Mouse (Mus musculus) urinary bladder, postnatal 4 days (tissue): ENCODE data around the gene Pip5kl1.

ENCODE experiments used
- DNase-seq, 2 experiments: peaks; one replicate each; pipeline ENCODE4 v3.0.0; 2021 to 2022; ENCODE audit warnings: low spot score in 2 of 2

The Pip5kl1 gene

DNA sequence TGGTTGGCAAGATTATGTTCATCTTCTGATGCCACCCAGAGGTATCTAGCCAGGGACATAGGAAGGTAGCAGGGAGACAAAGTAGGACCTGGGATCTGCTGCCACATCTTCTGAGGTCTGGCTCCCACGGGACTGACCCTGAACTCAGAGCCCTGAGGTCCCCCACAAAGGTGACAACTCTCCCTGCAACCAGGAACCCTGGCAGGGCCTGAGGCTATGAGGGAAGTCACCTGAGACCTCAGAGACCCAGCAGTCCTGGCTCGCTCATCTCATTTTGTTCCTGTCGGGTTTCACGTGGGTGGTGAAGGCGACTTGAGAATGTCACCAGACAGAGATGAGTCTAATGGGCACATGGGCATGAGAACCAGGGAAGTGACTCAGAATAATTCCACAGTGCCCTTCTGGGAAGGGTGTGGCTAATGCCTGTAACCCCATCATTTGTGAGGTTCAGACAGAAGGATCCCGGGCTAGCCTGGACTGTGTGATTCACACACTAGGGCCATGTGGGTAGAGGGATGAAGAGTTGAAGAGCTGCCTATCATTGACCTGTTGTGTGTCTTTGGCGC is 10.6 kb downstream of the Pip5kl1 start:
- DNase-seq = no peak

DNA sequence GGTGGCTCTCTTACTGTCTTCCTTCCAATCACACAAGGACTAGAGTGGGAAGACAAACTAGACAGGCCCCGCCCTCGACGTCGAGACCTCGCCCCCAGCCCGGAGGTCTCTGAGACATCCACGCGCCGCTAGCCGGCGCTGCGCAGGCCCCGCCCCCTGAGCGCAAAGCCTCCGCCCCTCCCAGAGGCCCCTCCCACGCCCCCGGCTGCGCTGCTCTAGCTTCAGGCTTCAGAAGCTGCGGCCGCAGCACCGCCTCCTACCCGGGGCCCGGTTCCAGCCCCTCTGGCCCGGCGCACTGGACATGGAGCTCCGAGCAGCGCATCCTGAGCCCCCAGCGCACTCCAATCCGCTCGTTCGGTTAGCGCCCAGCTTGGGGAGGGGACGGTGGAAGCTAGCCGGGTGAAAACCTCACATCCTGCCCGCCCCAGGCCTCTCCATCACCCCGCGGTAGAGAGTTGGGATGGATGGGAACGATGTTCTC is 12.3 kb downstream of the Pip5kl1 start, which contains the start of gene St6galnac4:
St6galnac4 (plus strand) TSS at position 225 of the 481 bp plus-strand sequence.
- peak; percentile 89 to 93 for DNase-seq

DNA sequence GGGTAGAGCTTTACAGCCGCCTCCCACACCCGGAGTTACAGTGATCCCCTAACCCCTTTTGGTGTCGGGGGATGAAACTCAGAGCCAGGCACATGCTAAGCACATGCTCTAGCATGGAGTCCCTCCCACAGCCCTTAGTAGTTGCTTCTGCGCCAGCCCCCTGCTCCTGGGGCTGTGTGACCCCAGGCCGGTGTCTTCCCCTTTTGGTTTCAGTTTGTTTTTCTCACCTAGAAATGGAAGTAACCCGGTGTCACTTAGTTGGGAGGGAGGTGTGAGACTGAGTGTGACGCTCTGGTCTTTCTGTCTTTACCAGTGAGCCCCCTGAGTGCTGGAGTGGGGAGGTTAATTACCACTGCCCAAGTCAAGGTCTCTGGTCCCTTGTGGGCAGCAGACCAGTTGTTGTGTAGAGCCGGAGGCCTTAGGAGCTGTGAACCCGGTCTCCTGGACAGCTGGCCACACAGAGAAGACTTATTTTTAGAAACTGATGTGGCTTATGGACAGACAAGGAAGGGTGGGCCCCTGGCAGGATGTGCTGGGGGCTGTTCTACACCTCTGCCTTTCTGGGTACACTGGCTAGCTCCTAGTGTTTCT is 13.2 kb downstream of the Pip5kl1 start:
- DNase-seq = no peak

DNA sequence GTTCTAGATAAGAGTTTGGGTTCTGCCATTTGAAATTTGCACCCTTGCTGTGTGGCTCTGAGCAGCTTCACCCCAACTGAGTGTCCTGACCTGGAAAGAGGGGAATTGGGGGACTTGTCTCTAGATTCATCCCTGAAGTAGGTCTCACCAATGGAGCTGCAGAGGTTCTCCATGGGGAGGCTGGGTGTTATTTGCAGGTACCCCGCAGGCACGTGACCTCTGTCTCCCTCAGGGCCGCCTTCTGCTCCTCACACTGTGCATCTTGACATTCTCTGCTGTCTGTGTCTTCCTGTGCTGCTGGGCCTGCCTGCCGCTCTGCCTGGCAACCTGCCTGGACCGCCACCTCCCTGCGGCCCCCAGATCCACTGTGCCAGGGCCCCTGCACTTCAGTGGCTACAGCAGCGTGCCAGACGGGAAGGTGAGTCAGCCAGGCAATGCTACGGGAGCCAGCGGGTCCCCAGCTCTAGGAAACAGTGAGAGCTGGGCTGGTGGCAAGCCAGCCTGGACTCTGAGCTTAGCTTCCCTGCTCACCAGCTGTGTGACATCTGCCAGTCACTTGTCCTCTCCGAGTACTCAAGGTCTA is 14.7 kb downstream of the Pip5kl1 start:
- DNase-seq = no peak

DNA sequence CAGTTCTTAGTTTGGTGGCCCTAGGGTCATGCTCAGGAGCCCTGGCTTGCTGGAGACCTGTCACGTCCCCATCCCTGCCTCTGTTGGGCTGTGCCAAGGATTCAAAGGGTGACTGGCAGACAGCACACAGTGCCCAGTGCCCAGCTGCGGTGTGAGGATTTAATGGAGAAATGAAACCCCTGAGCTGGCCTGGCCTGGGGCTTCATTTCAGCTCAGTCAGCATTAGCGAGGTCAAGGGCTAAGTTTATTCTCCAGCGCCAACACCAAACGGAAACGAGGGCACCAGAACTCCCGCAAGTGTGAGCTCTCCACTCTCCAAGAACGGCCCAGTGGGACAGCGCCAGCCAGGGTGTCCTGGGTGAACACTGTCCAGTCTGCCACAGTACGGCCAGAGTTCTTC is 15.6 kb downstream of the Pip5kl1 start:
- DNase-seq = no peak

DNA sequence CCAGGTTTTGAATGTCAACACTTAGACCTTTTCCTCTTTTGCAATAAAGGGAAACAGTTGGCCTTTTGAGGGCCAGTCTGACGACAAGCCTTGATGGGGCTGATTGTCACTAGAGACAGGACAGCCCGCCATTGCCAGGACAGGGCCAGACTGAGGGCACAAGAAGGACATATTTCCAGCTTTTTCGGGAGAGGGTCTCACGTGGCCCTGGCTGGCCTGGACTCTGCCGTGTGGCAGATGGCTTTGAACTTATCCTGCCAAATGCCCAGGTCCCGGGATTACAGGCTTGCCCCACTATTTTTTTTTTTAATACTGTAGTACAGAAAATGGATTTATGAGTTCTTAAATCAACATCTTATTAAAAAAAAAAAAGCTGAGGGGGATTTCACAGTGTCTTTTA is 16.7 kb downstream of the Pip5kl1 start:
- DNase-seq = no peak

DNA sequence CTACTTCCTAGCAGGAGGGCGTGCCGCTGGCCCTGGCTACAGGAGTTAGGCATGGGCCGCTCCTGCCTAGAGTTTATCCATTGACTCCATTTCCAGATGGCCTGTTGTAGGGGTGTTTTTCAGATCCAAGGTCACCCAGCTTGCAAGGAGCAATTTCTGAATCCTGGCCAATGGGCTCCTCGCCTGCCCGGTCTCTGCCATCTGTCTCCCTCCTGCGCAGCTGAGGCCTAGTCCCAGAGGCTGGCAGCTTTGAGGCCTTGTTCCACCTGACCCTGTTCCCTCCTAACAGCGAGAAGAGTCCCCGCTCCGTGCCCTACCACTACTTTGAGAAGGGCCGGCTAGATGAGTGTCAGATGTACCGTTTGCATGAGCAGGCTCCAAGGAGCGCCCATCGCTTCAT is 22.1 kb downstream of the Pip5kl1 start:
- no peak for DNase-seq

DNA sequence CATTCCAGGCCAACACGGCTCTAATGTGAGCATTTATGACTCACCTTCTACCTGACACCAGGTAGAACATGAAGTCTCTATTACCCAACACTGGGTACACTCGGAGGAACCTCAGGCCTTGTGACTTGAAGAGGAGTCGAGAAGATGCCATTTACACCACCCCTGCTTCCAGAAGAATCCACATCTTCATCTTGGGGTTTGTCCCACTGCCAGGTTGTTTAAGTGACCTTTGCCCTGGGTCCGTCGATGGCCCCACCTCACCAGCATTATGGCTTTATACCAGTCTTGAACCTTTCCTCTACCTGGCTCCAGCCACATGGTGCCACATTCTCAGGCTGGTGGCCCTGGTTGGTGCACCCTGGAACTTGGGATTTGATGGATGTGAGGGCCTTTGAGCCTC is 22.7 kb downstream of the Pip5kl1 start:
- no peak for DNase-seq

DNA sequence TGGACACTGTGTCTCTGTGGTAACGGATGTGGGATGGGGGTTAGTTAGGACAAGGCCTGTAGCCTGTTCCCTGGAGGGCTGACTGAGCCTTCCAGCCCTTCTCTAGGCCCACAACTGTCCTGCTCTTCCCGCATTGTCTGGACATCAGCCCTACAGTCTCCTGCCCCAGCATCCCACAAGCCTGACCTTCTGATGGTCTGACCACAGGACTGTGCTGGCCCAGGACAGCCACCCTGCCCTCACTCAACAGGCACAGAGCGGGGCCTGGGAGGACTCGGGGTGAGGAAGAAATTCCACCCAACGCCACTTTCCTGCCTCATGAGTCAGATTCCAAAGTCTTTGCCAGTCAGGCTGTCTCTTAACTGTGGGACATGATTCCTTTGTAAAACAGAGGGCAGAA is 23.1 kb downstream of the Pip5kl1 start:
- no peak for DNase-seq

DNA sequence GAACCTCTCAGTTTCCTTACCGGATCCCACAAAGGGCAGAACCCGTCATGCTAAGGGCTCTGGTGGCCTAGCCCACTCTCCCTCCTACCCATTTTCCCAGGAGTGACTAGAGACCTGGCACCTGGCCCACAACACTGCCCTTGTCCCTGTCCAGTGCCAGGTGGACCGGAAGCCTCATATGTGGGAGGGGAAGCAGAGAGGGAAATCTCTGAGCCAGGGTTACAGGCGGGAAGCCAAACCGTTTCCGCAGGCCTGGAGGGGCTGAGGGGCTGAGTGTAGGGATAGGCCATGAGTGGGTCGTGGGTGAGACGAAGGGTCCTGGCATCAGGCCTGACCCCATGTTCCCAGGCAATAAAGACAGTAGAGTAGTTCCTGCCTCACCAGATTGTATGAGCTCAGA is 23.9 kb downstream of the Pip5kl1 start:
- DNase-seq = no peak

DNA sequence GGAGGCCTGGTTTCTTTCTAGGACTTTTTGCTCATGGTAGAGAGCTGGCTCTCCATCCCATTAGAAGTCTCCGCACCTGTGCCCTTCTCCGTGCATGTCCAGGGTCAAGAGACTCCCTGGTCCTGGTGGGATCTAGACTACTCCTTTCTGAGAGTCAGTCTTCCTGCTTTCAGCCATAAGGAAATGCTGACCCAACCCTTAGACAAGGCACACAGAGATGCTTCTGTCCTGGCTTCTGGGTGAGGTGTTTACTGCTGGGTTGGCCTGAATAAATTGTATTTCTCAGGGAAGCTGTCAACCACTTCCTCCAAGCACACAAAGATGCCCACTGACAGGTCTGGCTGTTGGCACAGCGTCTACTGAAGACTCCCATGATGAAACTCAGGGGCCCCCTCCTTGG is 24.8 kb downstream of the Pip5kl1 start, which contains the start of gene St6galnac6:
St6galnac6 (plus strand) TSS at position 301 of the 400 bp plus-strand sequence.
- DNase-seq = no peak

DNA sequence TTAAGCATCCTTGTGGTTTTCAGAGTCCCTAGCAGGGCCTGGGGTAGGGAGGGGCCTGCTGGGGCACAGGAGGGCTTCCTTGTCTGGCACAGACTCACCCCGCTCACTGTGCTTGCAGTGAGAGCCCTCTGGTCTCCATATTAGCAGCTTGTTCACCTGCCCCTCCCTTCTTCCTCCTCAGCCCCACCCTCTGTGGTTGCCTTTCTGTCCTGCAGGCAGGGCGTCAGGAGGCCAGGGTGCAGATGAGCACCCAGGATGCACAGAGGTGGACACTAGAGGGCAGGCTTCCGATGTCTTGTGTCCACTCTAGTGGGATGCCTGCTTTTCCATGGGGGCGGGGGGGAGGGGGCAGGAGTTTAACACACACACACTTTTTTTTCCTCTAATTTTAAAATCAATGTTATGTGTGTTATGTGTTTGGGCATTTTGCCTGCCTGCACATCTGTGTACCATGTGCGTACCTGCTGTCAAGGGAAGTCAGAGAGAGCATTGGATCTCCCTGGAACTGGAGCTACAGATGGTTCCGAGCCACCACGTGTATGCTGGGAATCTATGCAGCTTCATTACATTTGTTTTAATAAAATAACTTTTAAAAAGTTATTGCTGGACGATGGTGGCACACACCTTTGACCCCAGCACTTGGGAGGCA is 26.9 kb downstream of the Pip5kl1 start:
- DNase-seq = no peak

DNA sequence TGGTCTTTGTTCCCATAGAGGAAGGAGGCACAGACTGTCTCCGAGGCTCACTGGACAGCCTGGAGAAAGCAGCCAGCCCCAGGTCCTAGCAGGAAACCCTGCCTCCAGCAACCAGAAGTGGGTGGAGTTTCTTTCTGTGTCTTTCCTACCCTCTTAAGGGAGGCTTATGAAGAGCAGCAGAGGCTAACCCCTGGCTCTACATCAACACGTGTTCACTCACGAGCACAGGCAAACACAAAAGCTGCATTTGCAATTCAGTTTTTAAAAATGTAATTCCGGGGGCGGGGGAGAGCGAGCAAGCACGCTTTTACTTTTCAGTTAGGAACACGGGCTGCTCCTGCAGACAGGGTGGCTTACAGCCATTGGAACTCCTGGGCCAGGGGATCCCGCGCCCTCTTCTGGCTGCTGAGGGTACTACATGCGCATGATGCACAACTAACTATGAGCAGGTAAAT is 28.0 kb downstream of the Pip5kl1 start:
- peak; percentile 80 to 92 for DNase-seq

DNA sequence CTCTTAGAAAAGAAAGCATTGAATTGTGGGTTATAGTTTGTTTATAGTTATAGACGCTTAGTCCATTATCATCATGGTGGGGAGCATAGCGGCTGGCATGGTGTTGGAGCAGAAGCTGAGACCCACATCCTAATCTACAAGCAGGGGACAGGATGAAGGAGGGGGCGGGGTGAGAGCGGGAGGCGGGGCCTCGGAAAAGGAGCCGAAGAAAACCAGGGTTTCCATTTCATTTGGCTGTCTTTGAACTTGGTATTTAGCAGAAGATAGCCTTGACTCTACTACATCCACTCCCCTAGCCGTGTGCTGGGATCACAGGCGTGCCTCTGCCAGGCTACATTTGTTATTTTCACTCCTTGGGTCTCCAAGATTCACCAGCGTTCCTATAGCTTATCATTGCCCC is 30.0 kb downstream of the Pip5kl1 start:
- no peak for DNase-seq

DNA sequence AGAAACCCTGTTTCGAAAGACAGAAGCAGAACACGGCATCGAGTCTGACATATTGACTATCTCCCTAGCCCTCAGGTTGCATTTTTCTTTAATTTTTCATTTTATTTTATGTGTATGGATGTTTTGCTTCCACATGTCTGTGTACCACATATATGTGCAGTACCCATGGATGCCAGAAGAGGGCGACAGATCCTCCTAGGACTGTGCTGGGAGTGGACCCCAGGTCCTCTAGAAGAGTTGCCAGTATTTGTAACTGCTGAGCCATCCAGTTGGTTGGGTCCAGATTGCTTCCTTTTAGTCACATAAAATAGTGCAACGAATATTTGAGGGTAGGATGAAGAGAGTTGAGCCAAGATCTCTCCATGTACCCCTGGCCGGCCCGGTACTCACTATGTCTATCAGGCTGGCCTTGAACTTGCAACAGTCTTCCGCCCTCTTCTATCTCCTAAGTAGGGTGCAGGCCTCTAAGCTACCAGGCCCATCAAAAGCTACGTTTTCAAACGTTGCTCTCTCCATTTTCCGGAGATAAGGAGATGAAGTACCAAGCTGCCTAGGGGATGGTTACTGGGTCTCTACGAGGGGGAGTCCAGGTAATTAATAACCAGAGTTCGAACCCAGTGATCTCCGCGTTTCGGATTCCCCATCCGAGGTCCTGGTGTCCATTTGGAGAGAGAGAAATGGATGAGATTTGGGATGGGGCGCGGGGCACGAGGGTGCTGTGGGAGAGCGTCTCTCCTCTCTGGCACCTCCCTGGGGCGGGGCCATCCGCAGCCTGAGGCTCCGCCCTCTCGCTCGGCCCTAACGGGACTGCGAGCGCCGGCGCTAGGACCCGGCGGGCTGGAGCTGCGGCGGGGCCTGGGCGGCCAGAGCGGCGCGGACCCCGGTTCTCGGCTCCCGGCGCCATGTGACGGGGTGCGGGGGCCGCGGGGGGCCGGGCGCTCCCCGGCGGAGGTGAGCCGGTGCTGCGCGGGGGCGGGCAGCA is 31.9 kb downstream of the Pip5kl1 start:
- peak; percentile 83 to 88 for DNase-seq

DNA sequence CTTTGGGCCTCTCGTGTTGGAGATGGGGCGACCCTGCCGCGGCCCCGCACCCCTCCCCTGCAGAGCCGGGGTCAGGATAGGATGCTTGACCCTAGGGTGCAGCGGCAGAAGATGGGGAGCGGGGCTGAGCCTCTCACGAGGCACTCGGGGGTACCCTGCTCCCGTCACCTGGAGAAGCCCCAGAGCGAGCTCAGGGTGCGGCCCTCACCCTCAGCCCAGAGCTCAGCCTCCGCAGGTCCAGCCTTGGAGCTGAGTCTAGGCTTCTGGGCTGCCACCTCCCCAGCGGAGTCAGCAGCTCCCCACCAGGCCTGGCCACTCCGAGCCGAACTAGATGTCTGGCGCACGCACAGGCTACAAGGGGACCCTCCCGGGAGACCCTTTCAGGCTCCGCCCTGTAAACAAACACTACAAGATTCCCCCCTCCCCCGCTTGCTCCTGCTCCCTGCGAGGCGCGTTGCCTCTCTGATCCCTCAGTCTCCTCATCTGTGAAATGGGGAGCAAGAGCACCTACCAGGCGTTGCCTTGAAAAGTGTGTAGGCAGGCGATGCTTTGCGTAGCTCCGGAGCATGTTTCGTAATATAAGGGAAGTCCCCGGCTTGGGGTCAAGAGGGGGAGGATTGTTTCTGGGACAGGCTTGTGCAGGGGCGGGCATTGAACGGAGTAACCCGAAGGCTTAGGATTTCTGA is 32.8 kb downstream of the Pip5kl1 start:
- DNase-seq = peak in 1 of 2 experiments; percentile 48

DNA sequence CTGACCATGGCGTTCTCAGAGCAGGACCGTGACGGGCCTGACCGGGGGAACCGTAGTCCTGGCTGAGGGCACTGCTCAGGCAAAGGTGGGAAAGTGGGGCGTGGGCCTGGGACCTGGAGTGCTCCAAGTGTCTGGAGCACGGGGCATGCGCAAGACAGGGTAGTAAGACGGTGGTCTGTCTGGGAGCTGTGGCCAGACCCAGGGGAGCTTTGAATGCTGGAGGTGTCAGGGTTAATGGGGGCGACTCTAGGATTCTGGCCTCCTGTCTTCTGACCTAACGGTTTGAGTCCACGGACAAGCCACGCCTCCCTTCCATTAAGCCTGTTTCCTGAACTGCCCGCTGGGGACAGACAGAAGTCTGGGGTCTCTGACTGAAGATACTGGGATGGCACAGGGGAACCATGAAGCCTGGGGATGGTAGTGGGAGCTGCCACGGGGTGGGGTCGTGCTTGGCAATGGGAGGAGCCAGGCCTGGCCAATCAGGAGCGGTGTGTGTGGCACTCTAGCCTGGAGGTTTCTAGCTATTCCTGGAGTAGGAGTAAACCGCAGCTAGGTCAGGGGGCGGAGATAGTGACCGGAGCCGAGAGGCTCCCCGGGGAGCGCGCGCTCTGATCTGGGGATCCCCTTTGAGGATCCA is 33.7 kb downstream of the Pip5kl1 start:
- peak; percentile 63 to 76 for DNase-seq

DNA sequence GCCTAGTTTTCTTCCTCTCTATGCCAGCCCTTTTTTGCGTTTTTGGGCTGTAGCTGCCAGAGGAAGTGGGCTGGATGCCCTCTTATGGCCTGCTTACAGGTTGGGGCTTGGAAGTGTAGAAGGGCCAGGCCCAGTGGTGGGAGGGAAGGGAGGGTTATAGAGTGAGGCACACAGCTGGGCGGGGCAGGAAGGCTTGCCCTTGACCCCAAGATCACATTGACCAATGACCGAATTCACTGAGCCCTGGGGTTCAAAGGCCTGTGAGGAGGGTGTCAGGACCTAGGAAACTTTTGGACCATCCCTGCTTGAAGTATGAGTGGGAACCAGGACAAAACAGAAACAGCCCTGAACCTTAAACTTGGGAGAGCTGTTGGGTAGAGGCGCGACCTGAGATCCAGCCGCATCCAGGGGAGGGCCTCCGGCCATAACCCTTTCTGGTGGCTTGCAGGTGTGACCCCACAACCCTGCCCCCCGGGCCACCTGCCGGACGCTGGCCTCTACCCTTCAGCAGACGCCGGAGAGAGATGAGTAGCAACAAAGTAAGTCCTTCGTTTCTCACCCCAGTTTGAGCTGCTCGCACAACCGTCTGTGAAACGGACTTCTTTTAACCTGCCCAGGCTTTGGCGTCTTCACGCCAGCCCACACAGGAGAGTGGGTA is 34.3 kb downstream of the Pip5kl1 start:
- no peak for DNase-seq

DNA sequence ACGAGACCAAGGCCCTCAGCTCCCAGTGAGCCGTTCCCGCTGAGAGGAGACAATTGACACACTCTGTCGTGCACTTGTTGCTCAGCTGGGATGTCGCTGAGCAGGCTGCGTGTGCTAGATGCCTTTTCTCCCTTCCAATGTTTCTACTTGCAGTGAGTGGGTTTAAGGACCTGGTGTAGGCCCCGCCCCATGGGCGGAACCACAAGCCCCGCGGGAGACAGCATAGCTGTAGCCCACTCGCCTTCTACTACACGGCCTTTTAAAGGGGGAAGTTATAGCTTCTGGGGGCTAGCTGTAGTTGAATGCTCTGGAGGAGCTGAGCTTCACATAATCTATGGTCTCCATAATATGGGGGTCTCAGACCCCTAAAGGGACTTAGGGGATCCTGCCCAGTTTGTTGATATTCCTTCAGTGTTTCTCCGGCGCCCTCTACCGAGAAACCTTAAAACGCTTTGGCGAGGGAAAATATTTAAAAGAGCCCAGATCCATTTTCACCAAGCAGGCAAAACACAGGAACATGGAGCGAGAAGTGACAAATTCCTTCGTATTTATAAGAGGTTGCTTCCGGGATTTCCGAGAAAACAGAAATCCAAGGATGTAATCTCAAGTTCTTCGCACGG is 36.1 kb downstream of the Pip5kl1 start:
- DNase-seq = no peak
